Mouse (Mus musculus): ENCODE results near the gene Ap1s3. TPM values are rescaled to one million over a fixed set of nuclear protein-coding genes. Genes with fewer than 3 reads are reported as not detected.
"Not testable (repeated sequence)": the region's sequence is repeated elsewhere in the genome, so short reads cannot be mapped to it uniquely, and the experiment has no call there.

Ap1s3 gene
- polyA plus RNA-seq, 1 experiment from 2014 or later, result 1.2 TPM

DNA sequence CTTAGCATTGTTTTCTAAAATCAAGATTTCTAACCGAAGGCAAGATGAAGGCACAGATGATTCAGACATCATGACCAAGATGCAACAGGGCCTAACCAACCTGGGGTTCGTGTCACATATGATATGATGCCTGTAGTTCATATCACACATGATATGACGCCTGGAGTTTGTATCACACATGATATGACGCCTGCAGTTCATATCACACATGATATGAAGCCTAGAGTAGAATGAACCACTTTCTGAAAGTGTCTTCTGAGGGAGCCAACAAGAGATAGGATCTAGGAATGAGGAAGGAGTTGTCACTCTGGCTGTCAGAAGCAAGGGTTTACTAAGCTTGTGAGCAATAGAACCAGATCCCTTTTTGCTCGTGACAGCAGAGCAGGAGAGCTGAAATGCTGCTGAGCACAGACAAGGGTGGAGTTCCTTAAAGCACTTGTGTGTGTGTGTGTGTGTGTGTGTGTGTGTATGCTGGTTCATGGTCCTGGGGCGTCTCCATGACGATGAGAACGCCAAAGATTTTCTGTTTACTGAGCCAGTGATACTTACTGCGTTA is 2.3 kb downstream of the Ap1s3 start:
- DNase-seq (ENCODE audit: low spot score), result no peak

DNA sequence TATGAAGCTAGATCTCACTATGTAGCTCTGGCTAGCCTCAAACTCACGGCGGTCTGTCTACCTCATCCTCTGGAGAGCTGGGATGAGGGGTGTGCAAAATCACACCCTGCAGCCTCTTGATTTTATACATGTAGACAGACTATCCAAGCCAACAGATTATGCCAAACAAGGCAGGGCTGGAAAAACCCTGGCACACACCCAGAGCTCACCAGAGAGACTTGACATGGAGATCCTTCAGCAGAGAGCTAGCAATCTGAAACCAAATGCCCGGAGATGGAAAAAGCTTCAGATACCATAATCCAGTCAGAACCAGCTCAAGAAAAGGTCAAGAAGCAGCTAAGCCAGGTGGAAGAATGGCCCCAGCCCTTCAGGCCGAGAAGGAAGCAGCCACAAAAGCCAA is 6.9 kb downstream of the Ap1s3 start:
- no peak for DNase-seq (ENCODE audit: low spot score)

DNA sequence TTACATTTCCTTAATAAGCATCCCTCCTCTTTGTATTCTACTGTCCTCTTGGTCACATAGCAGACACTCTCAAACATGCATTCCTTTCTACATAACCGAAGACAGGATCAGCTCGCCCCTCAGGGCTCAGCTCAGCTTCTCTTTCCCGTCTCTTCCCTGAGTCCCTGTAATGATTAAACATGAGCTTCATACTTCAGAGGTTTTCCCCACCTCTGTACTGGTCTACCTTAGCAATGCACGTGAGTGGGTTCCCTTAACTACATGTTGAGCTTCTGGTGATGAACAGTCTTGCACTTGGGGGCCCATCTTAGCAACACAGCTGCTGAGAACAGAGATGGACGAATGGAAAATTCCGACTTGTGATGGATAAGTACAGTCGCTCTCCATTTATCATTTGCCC is 12.2 kb downstream of the Ap1s3 start:
- no peak for DNase-seq (ENCODE audit: low spot score)

DNA sequence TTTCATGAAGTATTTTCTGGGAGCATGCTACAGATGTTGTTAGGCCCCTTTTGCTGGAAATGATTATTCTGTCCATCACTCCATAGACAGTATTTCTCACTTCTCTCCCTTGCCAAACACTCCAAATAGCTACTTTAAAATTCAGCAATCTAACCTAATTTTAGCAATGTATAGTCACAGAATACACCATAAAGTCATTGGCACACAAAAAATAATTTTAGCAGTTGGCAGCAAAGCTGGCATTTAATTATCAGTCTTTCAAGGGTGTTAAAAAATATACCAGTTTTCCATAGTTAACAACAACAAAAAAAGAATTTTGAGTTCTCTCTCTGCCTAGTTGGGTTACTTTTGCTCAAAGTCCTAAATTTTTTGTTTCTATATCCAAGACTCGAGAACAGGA is 14.4 kb downstream of the Ap1s3 start:
- no peak for DNase-seq (ENCODE audit: low spot score)

DNA sequence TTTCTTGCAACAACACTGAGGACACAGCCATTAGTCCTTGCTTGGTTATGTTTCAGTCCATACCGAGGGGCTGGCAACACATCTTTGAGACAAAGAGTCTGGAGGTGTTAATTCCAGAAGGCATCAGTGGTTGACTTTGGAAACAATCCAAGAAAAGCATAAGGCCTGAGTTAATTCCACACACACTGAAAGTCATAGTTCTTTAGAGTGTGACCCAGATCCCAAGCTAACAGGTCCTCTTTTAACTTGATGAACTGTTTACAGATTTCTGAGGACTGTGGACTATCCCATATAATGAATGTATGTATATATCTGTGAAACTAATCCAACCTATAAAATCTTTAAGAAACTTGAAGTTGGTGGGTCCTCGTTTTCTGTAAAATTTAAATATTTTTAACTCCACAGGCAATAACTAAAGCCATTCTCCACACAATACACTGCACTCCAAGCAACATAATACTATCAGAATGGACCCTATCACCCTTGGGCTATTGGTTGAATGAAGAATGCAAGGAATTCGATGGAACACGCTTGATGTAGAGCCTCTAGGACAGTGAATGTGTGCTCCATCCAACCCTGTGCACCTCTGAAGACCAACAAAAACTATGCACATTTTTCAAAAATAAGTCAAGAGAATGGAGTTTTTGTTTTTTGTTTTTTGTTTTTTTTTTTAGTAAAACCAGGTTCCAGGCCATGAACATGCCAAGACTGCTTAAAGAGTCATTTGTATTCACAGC is 15.8 kb downstream of the Ap1s3 start:
- no peak for DNase-seq (ENCODE audit: low spot score)

DNA sequence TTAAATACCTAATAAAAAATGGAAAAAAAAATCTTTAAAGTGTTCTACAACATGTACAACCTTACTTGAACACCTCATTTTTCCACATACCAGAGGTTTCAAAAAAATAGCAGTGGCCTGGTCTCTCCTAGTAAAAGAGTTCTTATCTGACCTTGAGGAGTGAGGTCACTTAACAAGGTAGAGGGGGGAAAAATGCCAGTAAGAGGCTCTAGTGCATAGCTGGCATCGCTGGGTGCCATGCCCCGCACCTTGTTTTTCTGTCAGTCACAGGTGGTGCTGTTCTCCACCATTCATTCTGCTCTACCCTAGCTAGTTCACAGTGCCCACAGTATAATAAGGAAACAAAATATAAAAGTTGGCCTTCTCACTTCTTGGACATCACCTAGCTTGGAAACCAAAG is 16.8 kb downstream of the Ap1s3 start:
- no peak for DNase-seq (ENCODE audit: low spot score)

DNA sequence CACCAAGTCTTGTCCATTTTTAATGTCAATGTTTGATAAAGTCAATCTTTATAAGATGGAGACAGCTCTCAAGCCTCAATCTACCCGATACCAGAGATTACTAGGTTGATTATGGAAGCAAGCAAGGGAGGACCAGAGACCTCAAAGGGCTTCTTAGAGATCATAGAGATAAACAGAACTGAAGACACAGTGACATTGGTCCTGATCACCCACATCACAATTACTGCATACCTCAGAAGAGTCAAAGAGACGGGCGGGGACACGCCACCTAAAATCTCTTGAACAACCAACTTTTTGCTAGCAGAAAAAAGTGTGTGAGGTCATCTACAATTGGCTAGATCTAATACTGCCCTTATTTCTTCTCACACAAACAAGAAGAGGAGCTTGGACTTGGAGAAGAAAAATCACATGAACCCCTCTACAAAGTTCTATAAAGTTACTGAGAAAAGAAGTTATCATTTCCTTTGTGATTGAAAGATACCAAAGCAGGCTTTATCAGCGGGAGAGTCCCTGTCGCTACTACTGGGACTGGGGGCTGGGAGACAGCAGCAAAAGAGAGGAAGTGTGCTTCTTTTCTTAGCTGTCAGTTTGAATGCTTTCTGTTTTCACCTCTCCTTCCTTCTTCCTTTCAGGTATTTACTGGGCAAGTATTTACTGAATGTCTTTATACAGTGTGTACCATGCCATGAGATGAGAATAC is 28.2 kb downstream of the Ap1s3 start:
- no peak for DNase-seq (ENCODE audit: low spot score)

DNA sequence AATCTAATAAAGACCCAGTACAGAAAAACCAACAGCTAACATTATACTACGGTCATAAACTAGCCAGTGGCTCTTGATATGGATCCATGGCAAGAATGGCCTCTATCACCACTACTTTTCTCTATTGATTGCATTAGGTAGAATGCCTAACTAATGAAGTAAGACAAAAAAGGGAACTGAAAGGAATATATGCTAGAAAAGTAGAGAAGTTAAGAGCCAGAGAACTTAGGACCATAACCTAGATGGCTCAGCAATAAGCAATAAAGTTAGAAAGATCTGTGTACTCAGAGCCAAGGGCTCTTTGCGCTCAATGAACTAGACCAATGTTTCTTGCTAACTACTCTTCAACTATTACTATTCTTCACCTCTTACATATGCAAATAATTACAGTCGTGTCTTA is 29.1 kb downstream of the Ap1s3 start:
- DNase-seq (ENCODE audit: low spot score), result no peak

DNA sequence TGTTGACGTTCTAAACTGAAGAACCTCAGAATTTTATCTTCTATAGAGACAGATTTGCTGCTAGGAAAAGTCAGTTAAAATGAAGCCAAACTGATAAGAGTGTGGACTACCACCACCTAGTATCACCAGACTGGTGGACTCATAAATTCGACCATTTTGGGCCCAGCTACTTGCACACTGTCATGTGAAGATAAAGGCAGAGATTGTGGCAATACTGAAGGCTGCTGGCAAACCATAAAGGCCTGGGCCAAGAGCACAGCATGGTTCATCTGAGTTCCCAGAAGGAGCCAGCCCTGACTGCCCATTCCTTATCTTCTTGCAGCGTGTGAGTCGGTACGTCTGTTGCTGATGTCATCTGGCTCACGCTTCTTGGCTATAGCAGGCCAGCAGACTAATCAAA is 30.4 kb downstream of the Ap1s3 start:
- no peak for DNase-seq (ENCODE audit: low spot score)

DNA sequence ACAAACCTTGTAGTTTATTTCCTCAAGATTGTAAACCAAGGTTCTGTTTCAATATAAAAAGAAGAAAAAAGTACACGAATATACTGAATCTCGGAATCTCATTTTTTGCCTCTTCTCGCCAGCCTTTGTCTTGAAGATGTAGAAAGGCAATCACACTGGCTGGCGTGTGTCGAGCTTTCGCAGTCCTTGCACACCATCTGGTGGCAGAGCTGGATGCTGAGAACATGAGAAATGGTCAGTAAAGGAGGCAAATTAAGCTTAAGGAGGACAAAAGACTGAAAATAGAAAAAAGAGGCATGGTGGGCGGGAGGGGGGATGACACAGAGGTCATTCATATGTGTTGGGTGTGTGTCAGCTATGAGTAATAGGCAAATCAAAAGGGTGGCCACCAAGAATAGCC is 31.6 kb downstream of the Ap1s3 start:
- DNase-seq (ENCODE audit: low spot score), result no peak

DNA sequence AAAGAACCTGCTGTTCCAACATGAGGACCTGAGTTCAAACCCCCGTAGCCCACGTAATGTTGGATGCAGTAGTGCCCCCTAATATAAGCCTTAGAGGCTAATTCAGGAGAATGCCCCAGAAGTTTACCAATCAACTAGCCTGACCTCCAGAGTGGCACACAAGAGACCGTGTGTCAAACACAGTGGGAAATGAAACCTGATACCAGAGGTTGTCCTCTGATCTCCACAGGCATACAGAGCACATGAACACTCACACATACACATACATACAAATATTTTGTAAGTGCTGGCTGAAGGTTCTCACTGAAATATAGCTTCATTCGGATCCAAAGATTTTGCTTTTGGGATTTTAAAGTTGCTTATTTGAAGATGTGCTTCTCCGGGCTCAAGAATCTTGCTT is 32.1 kb downstream of the Ap1s3 start:
- DNase-seq (ENCODE audit: low spot score), result no peak

DNA sequence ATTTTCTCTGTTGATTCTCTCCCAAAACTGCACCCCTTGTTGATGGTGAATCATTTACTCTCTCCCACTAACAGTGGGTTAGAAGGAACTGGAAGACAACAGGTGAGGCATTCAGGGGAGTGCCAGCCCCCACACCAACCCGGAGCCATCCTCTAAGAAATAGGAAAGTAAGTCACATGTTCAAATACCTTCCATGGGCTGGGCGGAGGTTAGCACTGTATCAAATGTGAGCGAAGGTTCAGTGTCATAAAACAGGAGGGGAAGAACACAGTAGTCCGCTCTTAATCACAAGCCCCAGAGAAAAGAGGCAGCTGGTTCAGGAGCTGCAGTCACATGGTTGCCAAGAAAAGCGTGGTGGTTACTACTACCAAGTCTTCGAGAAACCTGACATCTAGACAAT is 32.7 kb downstream of the Ap1s3 start:
- DNase-seq (ENCODE audit: low spot score), result no peak

DNA sequence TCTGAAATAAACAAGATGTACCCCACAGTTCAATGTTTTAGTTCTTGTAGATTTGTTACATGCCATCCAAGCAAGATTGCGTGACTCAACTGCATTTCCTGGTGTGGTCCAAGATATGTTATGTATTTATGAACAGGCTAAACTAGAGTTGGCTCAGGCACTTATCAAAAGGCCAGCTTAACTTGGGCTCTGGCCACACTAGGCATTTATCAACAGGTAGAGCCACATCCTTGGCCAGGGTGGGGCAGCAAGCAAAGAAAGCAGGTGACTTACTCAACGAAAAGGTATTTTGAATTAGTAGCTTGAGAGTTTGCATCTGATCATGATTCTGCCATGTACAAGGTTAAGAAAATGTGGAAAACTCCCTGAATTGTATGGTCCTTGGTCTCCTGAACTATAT is 34.0 kb downstream of the Ap1s3 start:
- no peak for DNase-seq (ENCODE audit: low spot score)

DNA sequence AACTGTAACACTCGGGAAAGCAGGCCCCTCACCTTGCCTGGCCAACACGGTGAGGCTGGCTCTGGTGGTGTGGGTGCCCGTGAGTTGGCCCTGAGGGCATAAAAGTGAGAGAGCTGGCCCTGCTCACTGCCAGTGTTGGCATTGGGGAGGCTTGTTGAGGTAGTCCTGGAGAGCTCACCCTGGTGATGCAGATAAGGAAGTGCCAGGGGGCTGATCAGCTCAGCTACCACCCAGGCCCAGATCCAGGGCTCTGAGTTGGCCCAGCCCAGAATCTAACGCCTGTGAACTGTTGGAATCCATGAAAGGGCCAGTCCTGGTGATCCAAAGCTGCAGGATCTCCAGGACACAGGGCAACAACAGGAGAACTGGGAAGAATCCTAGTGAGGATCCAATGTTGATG is 40.3 kb downstream of the Ap1s3 start:
- no peak for DNase-seq (ENCODE audit: low spot score)

DNA sequence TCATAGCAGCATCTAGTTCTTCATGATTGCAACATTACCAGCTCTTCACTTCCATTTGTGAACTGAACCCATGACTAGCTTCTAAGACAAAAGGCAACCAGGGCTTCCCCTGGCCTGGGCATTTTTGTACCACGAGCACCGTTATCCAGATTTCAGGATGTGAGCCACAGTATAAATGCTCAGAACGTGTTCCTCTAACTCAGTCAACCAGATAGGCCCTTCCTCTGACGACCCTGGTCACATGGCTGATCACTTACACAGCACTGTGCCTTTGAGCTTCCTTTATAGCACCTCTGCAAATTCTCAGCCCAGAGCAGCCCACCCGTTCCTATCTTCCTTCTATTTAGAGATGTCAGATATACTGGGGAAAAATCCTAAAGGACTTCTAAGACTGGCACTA is 42.0 kb downstream of the Ap1s3 start:
- no peak for DNase-seq (ENCODE audit: low spot score)

DNA sequence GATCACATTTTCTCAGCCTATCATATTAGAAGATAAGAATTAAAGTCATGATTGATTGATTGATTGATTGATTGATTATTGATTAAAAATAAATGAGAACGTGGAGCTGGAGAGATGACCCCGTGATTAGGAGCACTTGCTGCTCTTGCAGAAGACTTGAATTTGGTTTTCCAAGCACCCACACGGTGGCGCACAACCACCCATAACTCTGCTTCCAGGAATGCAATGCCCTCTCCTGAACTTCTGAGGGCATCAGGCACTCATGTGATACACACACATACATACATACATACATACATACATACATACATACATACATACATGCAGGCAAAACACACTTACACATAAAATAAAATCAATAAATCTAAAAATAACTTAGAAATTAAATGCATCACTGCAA is 45.6 kb downstream of the Ap1s3 start:
- peak; percentile 7 for DNase-seq (ENCODE audit: low spot score)

DNA sequence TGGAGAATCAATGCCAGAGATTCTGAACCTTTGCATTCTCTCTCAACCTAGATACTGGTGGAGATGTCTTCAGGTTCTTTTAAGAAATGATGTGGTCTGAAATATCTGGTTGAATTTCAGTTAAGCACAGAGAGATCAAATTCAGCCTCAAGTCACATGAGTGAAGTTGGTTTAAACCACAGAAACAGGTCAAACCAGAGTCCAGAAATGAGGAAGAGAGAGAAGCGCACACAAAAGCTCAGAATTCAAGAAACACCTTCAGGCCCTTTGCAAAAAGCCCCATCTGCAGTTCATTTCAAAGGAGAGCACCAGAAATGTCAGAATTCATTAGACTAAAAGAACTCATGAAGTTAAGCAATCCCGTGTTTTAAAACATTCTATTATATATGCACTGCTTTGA is 52.3 kb downstream of the Ap1s3 start:
- DNase-seq (ENCODE audit: low spot score), result no peak

DNA sequence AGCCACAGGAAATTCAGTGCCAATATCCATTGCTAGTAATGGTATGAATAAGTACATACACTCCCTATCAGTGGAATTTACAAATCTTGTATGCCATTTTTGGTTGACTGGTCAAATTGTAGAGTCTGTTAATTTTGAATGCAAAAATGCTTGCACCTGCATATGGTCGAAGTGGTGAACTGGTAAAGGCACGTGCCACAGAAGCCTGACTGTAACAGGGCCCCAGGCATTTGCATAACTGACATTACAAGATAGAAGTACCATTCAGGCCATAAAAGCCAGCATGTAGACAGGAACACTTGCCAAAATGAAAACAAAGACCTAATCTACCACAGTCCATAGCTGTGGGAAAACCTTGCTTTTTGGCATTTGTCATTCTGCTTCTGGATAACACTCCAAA is 55.3 kb downstream of the Ap1s3 start:
- DNase-seq (ENCODE audit: low spot score), result no peak

DNA sequence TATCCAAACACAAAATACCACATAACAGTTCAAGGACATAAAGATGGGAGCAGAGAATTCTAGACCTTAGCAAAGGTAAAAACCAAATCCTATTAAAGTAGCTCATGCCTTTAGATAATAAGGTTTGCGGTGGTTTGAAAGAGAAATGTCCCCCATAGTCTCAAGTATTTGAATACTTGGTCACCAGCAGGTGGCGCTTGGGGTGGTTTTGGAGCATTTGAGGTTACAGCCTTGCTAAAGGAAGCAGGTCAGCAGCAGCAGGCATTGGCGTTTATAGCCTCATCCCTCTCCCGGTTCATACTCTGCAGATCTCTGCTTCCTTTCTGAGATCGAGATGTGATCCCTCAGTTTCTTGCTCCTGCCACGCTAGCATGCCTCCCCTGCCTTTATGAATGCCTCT is 57.3 kb downstream of the Ap1s3 start:
- DNase-seq (ENCODE audit: low spot score), result no peak

DNA sequence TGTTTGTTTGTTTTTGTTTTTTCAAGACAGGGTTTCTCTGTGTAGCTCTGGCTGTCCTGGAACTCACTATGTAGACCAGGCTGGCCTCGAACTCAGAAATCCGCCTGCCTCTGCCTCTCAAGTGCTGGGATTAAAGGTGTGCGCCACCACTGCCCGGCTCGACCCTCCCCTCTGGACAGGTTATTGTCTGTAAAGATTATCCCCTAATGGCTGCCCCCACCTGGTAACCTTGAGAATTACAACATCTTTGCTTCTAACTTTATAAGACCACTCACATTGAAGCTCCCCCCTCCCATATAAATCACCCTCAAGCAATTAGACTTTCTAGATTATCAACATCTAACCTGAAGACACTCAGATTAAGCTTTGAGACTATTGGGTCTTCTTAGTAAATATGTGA is 60.5 kb downstream of the Ap1s3 start:
- not testable (repeated sequence) for DNase-seq (ENCODE audit: low spot score)

DNA sequence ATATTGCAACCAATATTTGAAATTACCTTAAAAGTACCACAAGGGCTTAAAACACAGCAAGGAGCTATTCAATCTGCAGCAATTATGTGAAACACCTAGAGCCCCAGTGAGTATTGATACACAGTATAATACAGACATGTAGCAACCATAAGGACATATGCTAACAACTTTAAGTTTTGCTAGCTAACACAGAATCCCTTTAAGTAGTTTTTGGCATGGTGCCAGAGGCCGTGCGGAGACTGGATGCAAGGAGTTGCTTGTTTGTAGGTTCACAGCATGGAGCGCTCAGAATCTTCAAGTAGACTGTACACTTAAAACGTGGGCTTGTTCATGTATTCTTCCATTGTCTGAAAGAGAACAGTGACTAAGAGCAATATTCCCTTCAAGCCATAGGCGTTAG is 62.9 kb downstream of the Ap1s3 start:
- not testable (repeated sequence) for DNase-seq (ENCODE audit: low spot score)

DNA sequence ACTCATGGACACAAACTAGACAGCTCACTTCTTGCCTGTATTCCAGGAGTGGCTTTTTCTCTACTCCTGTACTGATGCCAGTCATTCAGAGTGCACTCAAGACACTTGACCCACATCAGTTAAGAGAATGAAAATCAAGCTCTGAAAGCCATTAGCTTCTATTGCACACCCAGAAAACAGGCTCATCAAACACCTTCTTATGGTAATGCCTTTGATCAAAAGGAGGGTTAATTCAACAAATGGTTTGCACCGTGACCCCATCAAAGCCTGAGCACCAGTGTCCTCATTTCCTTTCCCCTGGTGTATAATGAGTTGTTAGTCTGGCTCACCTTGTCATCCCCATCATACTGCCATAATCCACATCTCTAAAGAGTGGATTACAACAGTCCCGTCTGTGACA is 69.3 kb downstream of the Ap1s3 start:
- no peak for DNase-seq (ENCODE audit: low spot score)

Measured in thymus, postnatal 0 days (tissue).